Mouse (Mus musculus) lung, postnatal 0 days (tissue): ENCODE results near the gene Tubb4b. TPM values are rescaled to one million over a fixed set of nuclear protein-coding genes. Genes with fewer than 3 reads are reported as not detected.

Source experiments
- ATAC-seq: fragments of 200-750 bp; cut with Nextera tagmentation; 2 replicates; pipeline ENCODE4 v1.8.0; 2017; ENCODE audit warnings: moderate library complexity
- DNase-seq: peaks from one replicate; pipeline ENCODE4 v3.0.0-alpha.2; 2016; ENCODE audit warnings: low spot score
- H3K27ac ChIP-seq: fragments of 300-500 bp; sonication (generic); 2 replicates; pipeline ENCODE4 v1.5.1; 2014; ENCODE audit warnings: antibody characterized with exemption, mild to moderate bottlenecking, low read length, mixed read lengths
- H3K27me3 ChIP-seq: fragments of 300-500 bp; sonication (generic); replicated peaks from 2 replicates; pipeline ENCODE4 v1.6.1; 2014; ENCODE audit warnings: low read length, mixed read lengths; ENCODE audit not compliant: insufficient read depth
- H3K36me3 ChIP-seq: fragments of 300-500 bp; sonication (generic); 2 replicates; pipeline ENCODE4 v1.6.1; 2014; ENCODE audit warnings: low read length, mixed read lengths; ENCODE audit not compliant: insufficient read depth
- H3K4me1 ChIP-seq: fragments of 300-500 bp; sonication (generic); 2 replicates; pipeline ENCODE4 v1.6.1; 2014; ENCODE audit warnings: antibody characterized with exemption, low read depth, low read length, mixed read lengths; ENCODE audit not compliant: insufficient read depth
- H3K4me2 ChIP-seq: fragments of 300-500 bp; sonication (generic); replicated peaks from 2 replicates; pipeline ENCODE4 v1.6.1; 2014; ENCODE audit warnings: low read depth, mild to moderate bottlenecking, low read length, moderate library complexity, mixed read lengths
- H3K4me3 ChIP-seq: fragments of 300-500 bp; sonication (generic); 2 replicates; pipeline ENCODE4 v1.5.1; 2014; ENCODE audit warnings: low read depth, low read length
- H3K9ac ChIP-seq: fragments of 300-500 bp; sonication (generic); replicated peaks from 2 replicates; pipeline ENCODE4 v1.6.1; 2014; ENCODE audit warnings: low read depth, mild to moderate bottlenecking
- H3K9me3 ChIP-seq: fragments of 300-500 bp; sonication (generic); 2 replicates; pipeline ENCODE4 v1.6.1; 2016; ENCODE audit warnings: low read length, mixed read lengths
- CTCF ChIP-seq: IDR thresholded peaks from 2 replicates; pipeline ENCODE4 v1.5.1; 2016; ENCODE audit warnings: antibody characterized with exemption, mild to moderate bottlenecking
- EP300 ChIP-seq: IDR thresholded peaks from 2 replicates; pipeline ENCODE4 v1.6.1; 2016; ENCODE audit warnings: antibody characterized with exemption, mild to moderate bottlenecking, control low read depth
- WGBS: fragments of 180-500 bp; shearing (Covaris S2); extraction: QIAGEN DNeasy Blood & Tissue Kit; methylation state at CpG from one replicate; pipeline ENCODE4 v1.1.7; 2014; 5-methylcytosine and 5-hydroxymethylcytosine counted together
- polyA plus RNA-seq: library from polyadenylated mRNA; unstranded; fragments of >200 nt; fragmentation: Nextera tagmentation; extraction: Ambion mirVana; gene quantifications from 2 replicates; pipeline ENCODE4 v1.2.1, GENCODE M21; 2015

Tubb4b gene
- polyA plus RNA-seq, 1 experiment from 2014 or later, result 344 TPM

DNA sequence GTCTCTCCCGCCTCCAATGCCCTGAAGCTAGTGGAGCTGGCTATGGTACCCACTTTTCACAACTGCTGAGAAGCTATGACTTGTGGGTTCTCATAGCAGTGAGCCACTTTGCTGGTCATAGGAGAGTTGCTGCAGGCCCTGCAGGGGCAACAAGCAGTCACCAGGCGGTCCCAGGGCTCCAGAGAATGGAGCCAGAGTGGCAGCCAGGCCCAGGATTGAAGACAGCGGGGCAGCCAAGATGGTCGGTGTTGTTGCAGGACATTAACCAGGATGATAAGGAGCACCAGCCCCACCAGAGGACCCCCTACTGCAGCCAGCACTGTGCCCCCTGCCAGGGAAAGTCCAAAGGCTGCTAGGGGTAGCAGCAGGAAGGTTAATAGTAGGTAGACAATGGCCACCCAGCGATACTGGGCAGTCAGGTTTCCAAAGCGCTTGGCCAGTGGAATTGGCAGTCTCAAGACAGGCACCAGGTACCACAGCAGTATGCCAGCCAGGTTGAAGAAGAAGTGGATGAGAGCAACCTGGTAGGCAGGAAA is 4.6 kb upstream of the Tubb4b start:
- DNase-seq, result no peak
- no peak overlapping the region for H3K9ac ChIP-seq
- no peaks in the 10 kb centered on the region for H3K36me3 ChIP-seq
- H3K27ac ChIP-seq, result peak overlapping the region; percentile 68; the same call in 1 of the 2 replicates
- H3K27me3 ChIP-seq, result no peaks in the 10 kb centered on the region; the same call in 1 of the 2 replicates
- 70% methylated on average over 6 of the region's 6 CpGs for WGBS
- no peak overlapping the region for H3K4me2 ChIP-seq
- no peak overlapping the region for H3K4me3 ChIP-seq
- no peaks in the 10 kb centered on the region for H3K9me3 ChIP-seq
- no peak for ATAC-seq
- TF ChIP-seq CTCF, result no peak
- no peak for TF ChIP-seq EP300
- peaks cover 6% of the 10 kb centered on the region; the same call in 1 of the 2 replicates for H3K4me1 ChIP-seq

- Histone ChIP-seq H3K9me3 (no peaks in the 10 kb centered on the region), H3K36me3 (no peaks in the 10 kb centered on the region), H3K27me3 (no peaks in the 10 kb centered on the region; the same call in 1 of the 2 replicates), H3K4me3 (no peak overlapping the region), H3K9ac (no peak overlapping the region), H3K4me2 (peak overlapping the region; percentile 35), H3K27ac (peak overlapping the region; percentile 72), H3K4me1 (peaks cover 6% of the 10 kb centered on the region; the same call in 1 of the 2 replicates)
- WGBS, result 0% methylated on average over 7 of the region's 7 CpGs
- peak; percentile 57 for ATAC-seq
- DNase-seq, result peak; percentile 98
- TF ChIP-seq CTCF, result peak; percentile 78
- peak; percentile 87; the same call in 1 of the 2 replicates for TF ChIP-seq EP300
Measured at GRCm38 (mm10) chr2:25228431-25228889, 4.0 kb upstream of the Tubb4b start.

GRCm38 (mm10) chr2:25227406-25227805 is 2.9 kb upstream of the Tubb4b start:
- H3K9me3 ChIP-seq, result no peaks in the 10 kb centered on the region
- peaks cover 6% of the 10 kb centered on the region; the same call in 1 of the 2 replicates for H3K4me1 ChIP-seq
- H3K36me3 ChIP-seq, result no peaks in the 10 kb centered on the region
- no peak overlapping the region for H3K4me3 ChIP-seq
- no peak overlapping the region for H3K9ac ChIP-seq
- H3K27me3 ChIP-seq, result no peaks in the 10 kb centered on the region; the same call in 1 of the 2 replicates
- no peak for TF ChIP-seq CTCF
- no peak for TF ChIP-seq EP300
- H3K4me2 ChIP-seq, result no peak overlapping the region
- ATAC-seq (no peak), DNase-seq (no peak)
- 95% methylated on average over 4 of the region's 4 CpGs for WGBS
- H3K27ac ChIP-seq, result no peak overlapping the region

GRCm38 (mm10) chr2:25226864-25227263 is 2.4 kb upstream of the Tubb4b start:
- H3K27me3 ChIP-seq, result no peaks in the 10 kb centered on the region; the same call in 1 of the 2 replicates
- WGBS, result 82% methylated on average over 5 of the region's 5 CpGs
- no peak overlapping the region for H3K4me3 ChIP-seq
- H3K4me1 ChIP-seq, result peaks cover 6% of the 10 kb centered on the region; the same call in 1 of the 2 replicates
- H3K9me3 ChIP-seq, result no peaks in the 10 kb centered on the region
- H3K4me2 ChIP-seq, result no peak overlapping the region
- H3K36me3 ChIP-seq, result peaks cover 1% of the 10 kb centered on the region; the same call in 1 of the 2 replicates
- no peak for DNase-seq
- no peak for TF ChIP-seq CTCF
- no peak for TF ChIP-seq EP300
- no peak overlapping the region for H3K27ac ChIP-seq
- H3K9ac ChIP-seq, result no peak overlapping the region
- no peak for ATAC-seq

GRCm38 (mm10) chr2:25225811-25226379 is 1.4 kb upstream of the Tubb4b start:
- H3K4me3 ChIP-seq, result peak overlapping the region; percentile 46; the same call in 1 of the 2 replicates
- peak overlapping the region; percentile 55 for H3K4me2 ChIP-seq
- ATAC-seq (no peak), DNase-seq (no peak)
- TF ChIP-seq CTCF (no peak), EP300 (no peak)
- H3K27me3 ChIP-seq, result no peaks in the 10 kb centered on the region; the same call in 1 of the 2 replicates
- H3K9ac ChIP-seq, result no peak overlapping the region
- H3K27ac ChIP-seq, result peak overlapping the region; percentile 93
- peaks cover 6% of the 10 kb centered on the region; the same call in 1 of the 2 replicates for H3K4me1 ChIP-seq
- H3K9me3 ChIP-seq, result no peaks in the 10 kb centered on the region
- 65% methylated on average over 8 of the region's 8 CpGs for WGBS
- peaks cover 9% of the 10 kb centered on the region for H3K36me3 ChIP-seq
